Mouse (Mus musculus) forebrain, postnatal 0 days (tissue): Measurements from ENCODE around the gene Fam118b. TPM values are rescaled to one million over a fixed set of nuclear protein-coding genes. Genes with fewer than 3 reads are reported as not detected.

Experiments
- ATAC-seq: fragments of 200-750 bp; cut with Nextera tagmentation; 2 replicates; pipeline ENCODE4 v1.8.0; 2017; ENCODE audit warnings: mild to moderate bottlenecking, moderate library complexity
- DNase-seq: peaks from one replicate; pipeline ENCODE4 v3.0.0-alpha.2; 2015
- H3K27ac ChIP-seq: fragments of 300-500 bp; sonication (generic); 2 replicates; pipeline ENCODE4 v1.5.1; 2014; ENCODE audit warnings: low read depth, mild to moderate bottlenecking, antibody characterized with exemption, low read length, moderate library complexity, mixed read lengths
- H3K27me3 ChIP-seq: fragments of 300-500 bp; sonication (generic); 2 replicates; pipeline ENCODE4 v1.6.1; 2014; ENCODE audit warnings: mild to moderate bottlenecking, low read length, mixed read lengths; ENCODE audit not compliant: insufficient read depth
- H3K36me3 ChIP-seq: fragments of 300-500 bp; sonication (generic); 2 replicates; pipeline ENCODE4 v1.6.1; 2014; ENCODE audit warnings: mild to moderate bottlenecking, moderate library complexity; ENCODE audit not compliant: insufficient read depth
- H3K4me1 ChIP-seq: fragments of 300-500 bp; sonication (generic); 2 replicates; pipeline ENCODE4 v1.6.1; 2014; ENCODE audit warnings: antibody characterized with exemption; ENCODE audit not compliant: insufficient read depth
- H3K4me2 ChIP-seq: fragments of 300-500 bp; sonication (generic); 2 replicates; pipeline ENCODE4 v1.6.1; 2014; ENCODE audit warnings: low read depth, mild to moderate bottlenecking, moderate library complexity
- H3K4me3 ChIP-seq: fragments of 300-500 bp; sonication (generic); 2 replicates; pipeline ENCODE4 v1.5.1; 2014; ENCODE audit warnings: low read depth, low read length, mixed read lengths
- H3K9ac ChIP-seq: fragments of 300-500 bp; sonication (generic); 2 replicates; pipeline ENCODE4 v1.6.1; 2014; ENCODE audit warnings: mild to moderate bottlenecking
- H3K9me3 ChIP-seq: fragments of 300-500 bp; sonication (generic); 2 replicates; pipeline ENCODE4 v1.6.1; 2016; ENCODE audit warnings: low read length
- CTCF ChIP-seq: sonication (generic); IDR thresholded peaks from 2 replicates; pipeline ENCODE4 v1.5.1; 2016; ENCODE audit warnings: antibody characterized with exemption, control low read depth, low read depth
- WGBS: fragments of 180-500 bp; shearing (Covaris S2); extraction: QIAGEN DNeasy Blood & Tissue Kit; methylation state at CpG from one replicate; pipeline ENCODE4 v1.1.7; 2014; 5-methylcytosine and 5-hydroxymethylcytosine counted together
- polyA plus RNA-seq: library from polyadenylated mRNA; unstranded; fragments of >200 nt; fragmentation: Nextera tagmentation; extraction: Ambion mirVana; gene quantifications from 2 replicates; pipeline ENCODE4 v1.2.1, GENCODE M21; 2015
- total RNA-seq: library from RNA; depleted of rRNA; stranded (reverse); fragments of >200 nt; gene quantifications from 2 replicates; pipeline ENCODE4 v1.2.3, GENCODE M21; 2014

The Fam118b gene
- total and polyA plus RNA-seq, 2 experiments from 2014 or later, result 34.6 to 49.7 TPM

DNA sequence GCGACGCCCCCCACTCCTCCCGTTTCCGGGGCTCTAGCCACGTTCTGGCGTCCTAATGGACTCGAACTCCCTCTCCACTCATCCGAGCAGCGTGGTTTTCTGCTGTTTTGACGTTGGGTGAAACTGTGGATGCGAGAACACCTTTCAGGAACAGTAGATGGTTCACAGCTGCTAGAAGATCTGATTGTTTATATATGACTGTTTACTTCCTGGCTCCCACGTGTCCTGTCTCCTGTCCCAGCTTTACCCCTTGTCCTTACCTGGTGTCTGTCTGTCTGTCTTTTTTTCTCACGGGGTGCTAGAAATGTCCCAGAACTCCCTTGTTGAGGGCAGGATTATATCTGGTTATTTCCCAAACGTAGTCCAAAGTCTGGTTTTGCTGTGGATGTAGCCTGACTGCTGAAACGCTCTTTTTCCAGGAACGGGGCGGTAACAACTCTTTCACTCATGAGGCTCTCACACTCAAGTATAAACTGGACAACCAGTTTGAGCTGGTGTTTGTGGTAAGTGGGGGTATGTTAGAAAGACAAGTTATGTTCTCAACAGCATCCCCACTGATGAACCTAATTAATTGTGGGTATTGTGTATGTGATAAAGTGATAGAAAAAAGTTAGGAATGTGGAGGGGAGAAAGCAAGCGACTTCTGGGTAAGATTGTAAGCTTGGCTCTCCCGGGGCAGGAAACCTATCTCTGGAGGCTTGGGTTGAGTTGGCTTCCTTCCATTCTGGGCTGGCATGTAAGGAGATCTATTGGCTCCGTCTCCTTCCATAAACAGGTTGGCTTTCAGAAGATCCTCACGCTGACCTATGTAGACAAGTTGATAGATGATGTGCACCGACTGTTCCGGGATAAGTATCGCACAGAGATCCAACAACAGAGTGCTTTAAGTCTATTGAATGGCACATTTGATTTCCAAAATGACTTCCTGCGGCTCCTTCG is 55.8 kb downstream of the Fam118b start:
- Histone ChIP-seq H3K4me1 (peaks cover 6% of the 10 kb centered on the region; the same call in 1 of the 2 replicates), H3K4me3 (peak overlapping the region; percentile 77), H3K4me2 (peak overlapping the region; percentile 72), H3K27ac (peak overlapping the region; percentile 68; the same call in 1 of the 2 replicates), H3K9me3 (no peaks in the 10 kb centered on the region), H3K9ac (peak overlapping the region; percentile 80), H3K36me3 (peaks cover 42% of the 10 kb centered on the region), H3K27me3 (no peaks in the 10 kb centered on the region)
- TF ChIP-seq CTCF, result no peak
- ATAC-seq, result no peak
- no peak for DNase-seq
- 35% methylated on average over 26 of the region's 26 CpGs for WGBS

DNA sequence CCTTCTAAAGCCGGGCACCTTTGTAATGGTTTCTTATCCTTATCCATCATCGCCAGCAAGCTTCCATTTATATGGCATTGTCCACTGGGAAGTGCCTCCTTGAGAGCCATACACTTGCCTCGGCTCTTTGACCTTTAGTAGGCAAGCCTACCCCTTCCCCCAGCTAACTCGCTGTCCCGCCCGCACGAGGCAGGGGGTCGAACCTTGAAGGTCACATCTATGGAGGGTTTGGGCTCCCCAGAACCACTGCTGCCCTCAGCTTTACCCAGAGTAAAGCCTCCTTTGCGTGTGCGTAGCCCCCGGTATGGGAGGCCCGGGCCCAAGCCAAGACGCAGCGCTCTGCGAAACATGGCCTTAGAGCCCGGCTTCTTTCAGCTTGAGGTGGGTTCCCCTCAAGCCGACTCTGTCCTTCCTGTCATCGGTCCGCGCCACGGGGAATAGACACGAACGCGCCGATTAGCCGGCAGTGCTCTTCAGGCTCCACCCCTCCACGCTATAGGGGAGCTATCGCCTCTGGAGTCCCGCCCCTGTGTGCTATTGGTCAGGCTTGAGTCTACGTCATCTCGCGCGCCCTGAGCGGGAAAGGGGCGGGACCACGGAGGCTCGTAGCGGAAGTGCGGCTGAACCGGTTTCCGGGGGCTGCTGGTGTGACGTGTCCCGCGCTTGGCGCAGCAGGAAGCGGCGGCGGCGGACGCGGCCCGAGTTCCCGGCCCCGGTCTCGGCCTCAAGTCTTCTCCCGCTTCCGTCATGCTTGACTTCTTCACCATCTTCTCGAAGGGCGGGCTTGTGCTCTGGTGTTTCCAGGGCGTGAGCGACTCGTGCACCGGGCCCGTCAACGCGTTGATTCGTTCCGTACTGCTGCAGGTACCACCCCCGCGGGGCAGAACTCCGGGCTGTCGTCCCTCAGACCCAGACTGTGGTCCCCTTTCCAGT is 56.8 kb downstream of the Fam118b start, which contains the start of gene Foxred1:
Gene Foxred1, minus strand, starts transcription at position 514 of the 933 bp plus-strand sequence.
- peak; percentile 100 for DNase-seq
- Histone ChIP-seq H3K36me3 (peaks cover 46% of the 10 kb centered on the region), H3K27ac (peak within 1 kb of the TSS; percentile 92), H3K4me2 (peak within 1 kb of the TSS; percentile 76), H3K4me3 (peak within 1 kb of the TSS; percentile 77), H3K9ac (peak within 1 kb of the TSS; percentile 80), H3K4me1 (peaks cover 6% of the 10 kb centered on the region; the same call in 1 of the 2 replicates), H3K27me3 (no peaks in the 10 kb centered on the region), H3K9me3 (no peaks in the 10 kb centered on the region)
- ATAC-seq, result peak; percentile 100
- WGBS, result under 1% methylated on average over 72 of the region's 72 CpGs
- no peak for TF ChIP-seq CTCF

DNA sequence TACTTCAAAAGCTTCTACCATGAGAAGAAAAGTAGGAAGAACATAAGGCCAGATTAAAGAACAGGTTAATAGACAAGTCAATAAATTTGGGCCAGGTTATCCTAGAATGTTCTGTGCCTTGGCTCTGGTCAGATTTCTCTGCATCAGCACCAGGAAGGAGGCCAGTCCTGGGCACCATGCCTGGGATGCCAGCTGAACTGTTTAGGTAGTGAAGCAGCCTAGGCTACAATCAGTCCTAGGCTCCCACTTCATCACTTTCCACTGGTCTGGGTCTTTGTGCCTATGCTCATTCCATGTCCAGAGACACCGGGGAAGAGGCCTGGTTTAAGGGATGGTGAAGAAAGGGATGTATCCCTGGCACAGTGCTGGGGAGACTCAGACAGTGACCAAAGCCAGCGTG is 63.2 kb downstream of the Fam118b start:
- WGBS, result 99% methylated on average over 2 of the region's 2 CpGs
- Histone ChIP-seq H3K4me3 (no peak overlapping the region), H3K27me3 (no peaks in the 10 kb centered on the region), H3K27ac (no peak overlapping the region), H3K4me2 (no peak overlapping the region), H3K9me3 (no peaks in the 10 kb centered on the region), H3K4me1 (peaks cover 9% of the 10 kb centered on the region), H3K9ac (no peak overlapping the region), H3K36me3 (peaks cover 36% of the 10 kb centered on the region)
- DNase-seq, result no peak
- no peak for ATAC-seq
- no peak for TF ChIP-seq CTCF

DNA sequence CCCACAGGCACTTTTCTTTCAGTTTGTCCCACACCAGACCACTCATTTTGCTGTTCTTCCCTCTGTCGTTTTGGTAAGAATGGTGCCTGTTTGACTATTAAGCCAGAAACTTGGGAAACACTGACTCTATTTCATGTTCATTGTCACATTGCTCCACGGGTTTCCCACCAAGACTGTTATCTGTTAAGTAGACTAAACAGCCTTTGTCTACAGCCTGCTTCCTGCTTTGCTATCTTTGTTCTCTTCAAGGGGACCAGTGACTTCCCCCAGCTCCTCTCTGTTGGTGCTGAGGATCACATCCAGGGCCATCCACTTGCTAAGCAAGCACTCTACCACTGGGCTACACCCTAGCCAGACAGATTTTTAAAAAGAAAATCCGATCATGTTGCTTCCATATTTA is 64.1 kb downstream of the Fam118b start:
- H3K4me2 ChIP-seq, result no peak overlapping the region
- no peak overlapping the region for H3K9ac ChIP-seq
- peaks cover 9% of the 10 kb centered on the region for H3K4me1 ChIP-seq
- ATAC-seq (no peak), DNase-seq (no peak)
- no peak overlapping the region for H3K4me3 ChIP-seq
- 78% methylated on average over 3 of the region's 3 CpGs for WGBS
- no peak for TF ChIP-seq CTCF
- no peak overlapping the region for H3K27ac ChIP-seq
- H3K27me3 ChIP-seq, result no peaks in the 10 kb centered on the region
- peaks cover 30% of the 10 kb centered on the region for H3K36me3 ChIP-seq
- no peaks in the 10 kb centered on the region for H3K9me3 ChIP-seq

DNA sequence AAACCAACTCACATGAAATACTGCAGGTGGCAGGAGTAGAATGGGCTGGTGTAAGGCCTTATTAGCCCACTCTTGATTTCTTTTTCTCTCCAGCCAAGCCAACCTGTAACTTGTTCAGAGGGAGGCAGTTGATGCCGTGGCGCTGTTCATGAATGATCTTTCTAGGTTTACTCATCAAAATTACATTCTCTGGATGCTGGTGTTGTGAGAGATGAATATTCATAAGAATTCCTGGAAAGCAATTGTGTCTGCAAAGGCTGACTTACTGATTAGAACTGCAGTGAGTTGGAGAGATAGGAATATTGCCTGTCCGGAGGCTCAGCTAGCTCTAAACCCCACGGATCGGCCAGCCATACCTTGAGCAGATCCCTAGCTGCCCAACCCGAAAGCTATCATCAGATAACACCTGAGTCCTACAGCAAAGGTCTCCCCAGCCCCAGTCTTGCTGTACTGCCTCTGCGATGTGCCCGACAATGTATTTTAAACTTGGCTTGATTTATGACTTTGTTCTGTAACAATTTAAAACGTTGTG is 67.0 kb downstream of the Fam118b start:
- H3K4me1 ChIP-seq, result peaks cover 9% of the 10 kb centered on the region
- H3K27me3 ChIP-seq, result no peaks in the 10 kb centered on the region
- no peaks in the 10 kb centered on the region for H3K9me3 ChIP-seq
- H3K36me3 ChIP-seq, result peaks cover 13% of the 10 kb centered on the region
- H3K9ac ChIP-seq, result no peak overlapping the region
- H3K27ac ChIP-seq, result no peak overlapping the region
- TF ChIP-seq CTCF, result no peak
- peak; percentile 10 for DNase-seq
- 60% methylated on average over 9 of the region's 9 CpGs for WGBS
- H3K4me2 ChIP-seq, result peak overlapping the region; percentile 93
- H3K4me3 ChIP-seq, result no peak overlapping the region
- peak; percentile 14; the same call in 1 of the 2 replicates for ATAC-seq

DNA sequence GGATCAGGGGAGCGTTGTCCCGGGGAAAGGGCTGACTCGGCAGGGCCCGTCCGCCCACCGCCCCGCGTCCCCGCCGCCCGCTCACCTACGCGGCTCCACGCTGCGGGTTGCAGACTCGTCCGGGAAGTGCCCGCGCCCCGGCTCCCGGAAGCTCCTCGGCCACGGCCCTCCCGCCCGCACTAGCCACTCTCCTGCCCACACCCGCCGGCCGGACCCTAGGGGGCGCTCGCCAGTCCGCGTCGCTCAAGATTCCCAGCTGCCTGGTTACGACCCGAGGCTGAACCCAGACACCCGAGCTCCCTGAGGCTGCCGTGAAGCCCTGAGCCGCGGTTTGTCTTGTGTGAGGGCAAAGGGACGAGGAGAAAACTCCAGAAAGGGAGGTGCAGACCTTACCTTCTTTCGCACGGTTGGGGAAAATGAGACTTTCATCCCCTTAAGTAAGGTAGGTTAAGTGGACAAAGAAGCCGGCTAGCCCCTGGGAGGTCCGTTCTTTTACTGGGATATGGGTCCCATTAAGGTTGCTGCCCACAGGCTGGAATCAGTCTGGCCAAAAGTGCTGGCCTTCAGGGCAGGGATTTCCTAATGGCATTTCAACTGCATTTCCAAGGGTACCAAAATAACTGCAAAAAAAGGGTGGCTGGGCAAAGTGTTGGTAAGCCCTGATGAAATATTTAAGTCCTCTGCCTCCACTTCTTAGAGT is 67.7 kb downstream of the Fam118b start, which contains the start of the genes Srpr and Tirap:
Gene Srpr, plus strand, starts transcription at position 404 of the 700 bp plus-strand sequence.
Gene Tirap, minus strand, starts transcription at position 520 of the 700 bp plus-strand sequence.
- TF ChIP-seq CTCF, result peak; percentile 81
- DNase-seq (peak; percentile 67), ATAC-seq (peak; percentile 94)
- Histone ChIP-seq H3K4me1 (peaks cover 9% of the 10 kb centered on the region), H3K36me3 (peaks cover 6% of the 10 kb centered on the region; the same call in 1 of the 2 replicates), H3K9ac (peak within 1 kb of the TSS; percentile 53), H3K27me3 (no peaks in the 10 kb centered on the region), H3K4me3 (peak within 1 kb of the TSS; percentile 50), H3K4me2 (peak within 1 kb of the TSS; percentile 93), H3K27ac (no peak within 1 kb of the TSS), H3K9me3 (no peaks in the 10 kb centered on the region)
- 3% methylated on average over 44 of the region's 44 CpGs for WGBS
